Mouse (Mus musculus) small intestine, adult 2 months (tissue): ENCODE results near the gene Suclg2.

Source experiments
- CTCF ChIP-seq: fragments of 200-500 bp; IDR thresholded peaks from 2 replicates; pipeline ENCODE4 v1.5.1; 2012; ENCODE audit warnings: low read depth, mild to moderate bottlenecking, control low read depth, inconsistent platforms, low read length, moderate library complexity, mixed read lengths; ENCODE audit not compliant: insufficient replicate concordance, insufficient read length; ENCODE audit errors: extremely low read depth
- POLR2A ChIP-seq: fragments of 200-500 bp; IDR thresholded peaks from 2 replicates; pipeline ENCODE4 v1.6.1; 2012; ENCODE audit warnings: low read depth, mild to moderate bottlenecking, control low read depth, inconsistent platforms, low read length, moderate library complexity

DNA sequence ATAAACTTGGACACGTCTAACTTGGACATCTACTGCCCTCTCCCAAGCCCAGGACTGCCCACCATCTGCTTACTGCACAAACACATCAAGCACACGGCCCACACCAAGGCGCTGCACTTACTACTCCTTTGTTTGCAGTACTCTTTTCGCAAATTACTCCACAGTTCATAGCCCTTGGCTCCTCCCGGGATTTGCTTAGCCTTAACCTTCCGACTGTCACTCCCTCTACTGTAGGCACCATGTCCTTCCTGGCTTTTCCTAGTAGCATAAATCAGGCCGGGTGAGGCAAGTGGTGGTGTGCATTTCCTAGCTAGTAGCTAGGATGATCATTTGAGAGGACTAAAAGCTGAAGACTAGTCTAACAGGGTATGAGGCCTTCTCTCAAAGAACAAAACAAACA, 16.8 kb downstream of the Suclg2 start:
- TF ChIP-seq POLR2A: no peak
- TF ChIP-seq CTCF: no peak
